Mouse (Mus musculus): ENCODE measurements around the gene Naa15. TPM values are rescaled to one million over a fixed set of nuclear protein-coding genes. Genes with fewer than 3 reads are reported as not detected.
"Not testable (repeated sequence)": the region's sequence is repeated elsewhere in the genome, so short reads cannot be mapped to it uniquely, and the experiment has no call there.

Gene Naa15
- polyA plus RNA-seq, 1 experiment from 2014 or later = 36.5 TPM

DNA sequence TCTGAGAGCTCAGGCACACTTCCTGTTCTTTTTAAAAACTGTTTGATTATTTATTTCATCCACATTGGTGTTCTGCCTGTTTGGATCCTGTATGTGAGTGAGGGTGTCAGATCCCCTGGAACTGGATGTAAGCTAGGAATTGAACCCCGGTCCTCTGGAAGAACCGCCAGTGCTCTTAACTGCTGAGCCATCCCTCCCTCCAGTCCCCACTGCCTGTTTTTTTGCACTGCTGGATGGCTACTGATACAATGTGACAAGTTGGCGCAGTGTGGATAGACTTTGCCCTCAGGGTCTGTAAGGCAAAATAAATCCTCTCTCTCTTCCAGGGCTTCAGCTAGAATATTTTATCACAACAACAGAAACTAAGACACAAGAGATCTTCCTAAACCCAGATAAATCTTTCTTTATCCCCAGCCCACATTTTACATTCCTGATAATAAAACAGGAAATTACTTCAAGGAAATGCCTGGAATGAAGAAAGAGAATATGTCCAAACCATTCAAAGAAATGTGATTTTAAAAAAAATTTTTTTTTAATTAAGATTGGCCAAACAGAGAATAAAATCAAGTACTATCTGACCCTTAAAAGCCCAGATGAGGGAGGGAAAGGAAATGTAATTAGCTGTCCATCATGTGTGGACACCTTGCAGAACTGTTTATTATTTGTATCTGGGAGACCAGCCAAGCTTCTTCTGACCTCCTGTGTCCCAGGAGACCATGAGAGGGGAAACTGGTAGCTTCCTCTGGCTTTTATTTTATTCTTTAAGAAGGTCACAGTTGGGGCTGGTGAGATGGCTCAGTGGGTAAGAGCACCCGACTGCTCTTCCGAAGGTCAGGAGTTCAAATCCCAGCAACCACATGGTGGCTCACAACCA lies 34.9 kb upstream of the Naa15 start:
- H3K36me3 ChIP-seq = no peaks in the 10 kb centered on the region
- H3K4me2 ChIP-seq = no peak overlapping the region
- no peak overlapping the region for H3K9ac ChIP-seq
- H3K27ac ChIP-seq = peak overlapping the region; percentile 17; the same call in 1 of the 2 replicates
- H3K4me1 ChIP-seq (replicated peaks) = peaks cover 5% of the 10 kb centered on the region
- H3K27me3 ChIP-seq = no peaks in the 10 kb centered on the region
- 74% methylated on average over 5 of the region's 5 CpGs for WGBS
- ATAC-seq (replicated peaks; ENCODE audit: insufficient number of reproducible peaks, insufficient read depth, low FRiP score, low read depth) = no peak
- no peak overlapping the region for H3K4me3 ChIP-seq
- H3K9me3 ChIP-seq (replicated peaks) = no peaks in the 10 kb centered on the region

GRCm38 (mm10) chr3:51380660-51381014 lies 34.3 kb upstream of the Naa15 start:
- Histone ChIP-seq H3K9ac (no peak overlapping the region), H3K27ac (no peak overlapping the region), H3K9me3 (replicated peaks) (no peaks in the 10 kb centered on the region), H3K4me1 (replicated peaks) (peaks cover 5% of the 10 kb centered on the region), H3K4me2 (no peak overlapping the region), H3K4me3 (no peak overlapping the region), H3K36me3 (no peaks in the 10 kb centered on the region), H3K27me3 (no peaks in the 10 kb centered on the region)
- ATAC-seq (replicated peaks; ENCODE audit: insufficient number of reproducible peaks, insufficient read depth, low FRiP score, low read depth) = no peak
- WGBS = 39% methylated on average over 5 of the region's 5 CpGs

GRCm38 (mm10) chr3:51383409-51383808 lies 31.5 kb upstream of the Naa15 start:
- no peak overlapping the region for H3K4me3 ChIP-seq
- ATAC-seq (replicated peaks; ENCODE audit: insufficient number of reproducible peaks, insufficient read depth, low FRiP score, low read depth) = no peak
- H3K27me3 ChIP-seq = no peaks in the 10 kb centered on the region
- no peaks in the 10 kb centered on the region for H3K36me3 ChIP-seq
- H3K9me3 ChIP-seq (replicated peaks) = no peaks in the 10 kb centered on the region
- WGBS = 71% methylated on average over 12 of the region's 12 CpGs
- H3K9ac ChIP-seq = no peak overlapping the region
- peaks cover 4% of the 10 kb centered on the region for H3K4me1 ChIP-seq (replicated peaks)
- H3K27ac ChIP-seq = no peak overlapping the region
- H3K4me2 ChIP-seq = no peak overlapping the region

DNA sequence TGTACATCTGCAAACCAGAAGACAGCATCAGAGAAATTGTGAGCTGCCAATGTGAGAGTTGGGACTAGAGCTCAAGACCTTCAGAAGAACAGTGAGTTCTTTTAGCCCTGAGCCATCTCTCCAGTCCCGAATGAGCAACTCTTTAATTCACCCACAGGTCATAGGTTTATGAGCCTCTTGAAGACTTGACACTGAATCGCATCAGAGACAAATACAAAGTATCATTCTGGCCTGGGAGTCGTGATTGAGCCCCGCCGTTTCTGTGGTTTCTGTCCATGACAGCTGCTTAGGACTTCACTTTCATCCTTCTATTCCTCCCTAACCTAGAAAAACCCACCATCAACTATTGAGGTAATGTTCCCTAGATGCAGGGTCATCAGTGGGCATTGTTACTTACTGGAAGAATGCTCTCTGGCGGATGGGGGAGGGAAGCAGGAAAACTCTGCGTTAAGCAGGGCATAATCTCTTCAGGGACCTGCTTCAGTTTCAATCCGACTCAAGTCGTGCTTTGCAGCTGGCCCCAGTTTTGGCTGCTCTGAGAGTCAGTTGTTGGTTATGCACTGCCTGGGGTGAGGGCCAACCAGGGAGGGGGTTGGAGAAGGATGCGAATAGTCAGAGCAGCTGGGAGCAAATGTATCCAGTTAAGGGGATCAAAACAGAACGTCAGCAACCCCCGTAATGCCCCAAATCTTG lies 28.4 kb upstream of the Naa15 start:
- Histone ChIP-seq H3K9ac (no peak overlapping the region), H3K4me1 (replicated peaks) (peaks cover 7% of the 10 kb centered on the region), H3K36me3 (no peaks in the 10 kb centered on the region), H3K27ac (no peak overlapping the region), H3K4me2 (no peak overlapping the region), H3K9me3 (replicated peaks) (no peaks in the 10 kb centered on the region), H3K4me3 (no peak overlapping the region), H3K27me3 (no peaks in the 10 kb centered on the region)
- no peak for ATAC-seq (replicated peaks; ENCODE audit: insufficient number of reproducible peaks, insufficient read depth, low FRiP score, low read depth)
- WGBS = 49% methylated on average over 12 of the region's 12 CpGs

- no peaks in the 10 kb centered on the region for H3K9me3 ChIP-seq (replicated peaks)
- no peaks in the 10 kb centered on the region for H3K36me3 ChIP-seq
- no peak overlapping the region for H3K27ac ChIP-seq
- H3K9ac ChIP-seq = no peak overlapping the region
- no peak for ATAC-seq (replicated peaks; ENCODE audit: insufficient number of reproducible peaks, insufficient read depth, low FRiP score, low read depth)
- 75% methylated on average over 3 of the region's 3 CpGs for WGBS
- H3K4me3 ChIP-seq = no peak overlapping the region
- no peaks in the 10 kb centered on the region for H3K27me3 ChIP-seq
- peaks cover 7% of the 10 kb centered on the region for H3K4me1 ChIP-seq (replicated peaks)
- no peak overlapping the region for H3K4me2 ChIP-seq
Measured at GRCm38 (mm10) chr3:51387134-51387451, 27.9 kb upstream of the Naa15 start.

GRCm38 (mm10) chr3:51387868-51388381 lies 27.0 kb upstream of the Naa15 start:
- 65% methylated on average over 8 of the region's 8 CpGs for WGBS
- no peak for ATAC-seq (replicated peaks; ENCODE audit: insufficient number of reproducible peaks, insufficient read depth, low FRiP score, low read depth)
- Histone ChIP-seq H3K4me2 (no peak overlapping the region), H3K4me1 (replicated peaks) (peaks cover 7% of the 10 kb centered on the region), H3K27me3 (no peaks in the 10 kb centered on the region), H3K9me3 (replicated peaks) (no peaks in the 10 kb centered on the region), H3K9ac (no peak overlapping the region), H3K36me3 (no peaks in the 10 kb centered on the region), H3K27ac (no peak overlapping the region), H3K4me3 (no peak overlapping the region)

DNA sequence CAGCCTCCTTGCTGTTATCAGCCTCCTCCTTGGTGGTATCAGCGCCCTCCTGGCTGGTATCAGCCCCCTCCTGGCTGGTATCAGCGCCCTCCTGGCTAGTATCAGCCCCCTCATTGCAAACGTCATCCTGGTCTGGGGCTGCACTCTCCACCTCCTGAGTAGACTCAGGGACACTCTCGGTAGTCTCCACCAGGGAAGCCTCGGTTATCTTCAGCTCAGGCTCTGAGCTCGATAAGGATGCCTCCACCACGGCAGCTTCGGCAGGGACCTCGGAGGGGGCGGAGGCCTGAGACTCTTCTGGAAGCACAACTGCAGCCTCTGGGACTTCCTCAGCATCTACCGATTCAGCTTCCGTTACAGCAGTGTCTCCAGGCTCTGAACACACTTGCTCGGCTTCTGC lies 26.0 kb upstream of the Naa15 start:
- Histone ChIP-seq H3K9me3 (replicated peaks) (no peaks in the 10 kb centered on the region), H3K4me1 (replicated peaks) (peaks cover 7% of the 10 kb centered on the region), H3K4me3 (peak overlapping the region; percentile 35), H3K4me2 (peak overlapping the region; percentile 62), H3K27me3 (no peaks in the 10 kb centered on the region), H3K36me3 (no peaks in the 10 kb centered on the region), H3K9ac (no peak overlapping the region; the same call in 1 of the 2 replicates), H3K27ac (no peak overlapping the region)
- 0 out of 2 replicates have a peak, but pooled peaks have one; percentile 31 for ATAC-seq (replicated peaks; ENCODE audit: insufficient number of reproducible peaks, insufficient read depth, low FRiP score, low read depth)
- 1% methylated on average over 13 of the region's 13 CpGs for WGBS

DNA sequence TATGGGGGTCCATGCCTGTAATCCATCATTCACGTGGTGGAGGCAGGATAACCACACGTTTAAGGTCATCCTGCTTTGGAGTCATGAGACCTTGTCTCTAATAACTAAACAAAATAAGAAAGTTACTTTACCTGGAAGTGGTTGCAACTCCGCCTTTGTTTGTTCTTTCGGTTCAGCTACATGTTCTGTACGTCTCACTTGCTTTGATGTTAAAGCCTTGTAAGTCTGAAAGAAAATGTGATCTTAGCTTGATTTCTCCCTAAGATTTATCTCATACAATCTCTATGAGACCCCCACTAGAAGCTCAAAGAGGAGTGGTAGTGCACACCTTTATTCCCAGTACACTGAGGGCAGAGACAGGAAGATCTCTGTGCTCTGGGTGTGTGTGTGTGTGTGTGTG lies 23.9 kb upstream of the Naa15 start:
- no peak for ATAC-seq (replicated peaks; ENCODE audit: insufficient number of reproducible peaks, insufficient read depth, low FRiP score, low read depth)
- Histone ChIP-seq H3K9ac (no peak overlapping the region), H3K9me3 (replicated peaks) (no peaks in the 10 kb centered on the region), H3K4me1 (replicated peaks) (peaks cover 8% of the 10 kb centered on the region), H3K27ac (no peak overlapping the region), H3K4me2 (no peak overlapping the region), H3K4me3 (no peak overlapping the region), H3K27me3 (0 out of 2 replicates have a peak, but pooled peaks cover 7% of the 10 kb centered on the region), H3K36me3 (no peaks in the 10 kb centered on the region)
- 79% methylated on average over 5 of the region's 5 CpGs for WGBS

GRCm38 (mm10) chr3:51391591-51391990 lies 23.4 kb upstream of the Naa15 start:
- Histone ChIP-seq H3K4me3 (no peak overlapping the region), H3K9me3 (replicated peaks) (no peaks in the 10 kb centered on the region), H3K9ac (no peak overlapping the region), H3K36me3 (no peaks in the 10 kb centered on the region), H3K4me1 (replicated peaks) (peaks cover 11% of the 10 kb centered on the region), H3K27me3 (0 out of 2 replicates have a peak, but pooled peaks cover 10% of the 10 kb centered on the region), H3K27ac (no peak overlapping the region), H3K4me2 (no peak overlapping the region)
- WGBS = 94% methylated on average over 5 of the region's 5 CpGs
- no peak for ATAC-seq (replicated peaks; ENCODE audit: insufficient number of reproducible peaks, insufficient read depth, low FRiP score, low read depth)

GRCm38 (mm10) chr3:51393018-51393417 lies 21.9 kb upstream of the Naa15 start:
- not testable (repeated sequence) for H3K9ac ChIP-seq; H3K4me3 ChIP-seq; H3K36me3 ChIP-seq; H3K4me2 ChIP-seq; H3K27ac ChIP-seq; H3K9me3 ChIP-seq (replicated peaks); ATAC-seq (replicated peaks; ENCODE audit: insufficient number of reproducible peaks, insufficient read depth, low FRiP score, low read depth)
- H3K27me3 ChIP-seq = peaks cover 14% of the 10 kb centered on the region; the same call in 1 of the 2 replicates
- WGBS = 92% methylated on average over 3 of the region's 3 CpGs
- peaks cover 13% of the 10 kb centered on the region for H3K4me1 ChIP-seq (replicated peaks)

DNA sequence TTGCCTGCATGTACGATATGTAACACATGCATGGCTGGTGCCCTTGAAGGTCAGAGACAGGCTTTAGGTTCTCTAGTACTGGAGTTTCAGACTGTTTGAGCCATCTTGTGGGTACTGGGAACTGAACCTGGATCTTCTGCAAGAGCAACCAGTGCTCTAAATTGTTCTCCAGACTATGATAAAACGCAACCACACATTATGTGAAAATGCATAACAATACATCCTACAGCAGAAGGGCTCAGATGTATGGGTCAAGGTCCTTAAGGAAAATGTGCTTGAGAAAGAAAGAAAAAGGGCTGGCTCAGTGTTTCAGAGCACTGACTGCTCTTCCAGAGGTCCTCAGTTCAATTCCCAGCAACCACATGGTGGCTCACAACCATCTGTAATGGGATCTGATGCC lies 21.3 kb upstream of the Naa15 start:
- no peak overlapping the region for H3K4me2 ChIP-seq
- 91% methylated on average over 2 of the region's 2 CpGs for WGBS
- no peak overlapping the region for H3K27ac ChIP-seq
- H3K9me3 ChIP-seq (replicated peaks) = no peaks in the 10 kb centered on the region
- H3K4me1 ChIP-seq (replicated peaks) = peaks cover 12% of the 10 kb centered on the region
- H3K4me3 ChIP-seq = no peak overlapping the region
- H3K36me3 ChIP-seq = no peaks in the 10 kb centered on the region
- ATAC-seq (replicated peaks; ENCODE audit: insufficient number of reproducible peaks, insufficient read depth, low FRiP score, low read depth) = no peak
- H3K9ac ChIP-seq = no peak overlapping the region
- H3K27me3 ChIP-seq = peaks cover 14% of the 10 kb centered on the region; the same call in 1 of the 2 replicates
